Mouse (Mus musculus) frontal cortex, postnatal 14 days (tissue): ENCODE results near the gene Tchhl1.

ENCODE experiments used
- DNase-seq, 2 experiments: peaks; one replicate each; pipeline ENCODE4 v3.0.0; 2022; ENCODE audit warnings: low spot score in 2 of 2

Tchhl1 gene

GRCm38 (mm10) chr3:93504536-93505189, 36.1 kb downstream of the Tchhl1 start:
- no peak for DNase-seq

GRCm38 (mm10) chr3:93505960-93506863, 37.7 kb downstream of the Tchhl1 start:
- no peak for DNase-seq

GRCm38 (mm10) chr3:93506881-93507325, 38.3 kb downstream of the Tchhl1 start:
- DNase-seq = no peak

GRCm38 (mm10) chr3:93509301-93509700, 40.7 kb downstream of the Tchhl1 start:
- DNase-seq = no peak

- DNase-seq = no peak
Measured at GRCm38 (mm10) chr3:93511036-93511435, 42.5 kb downstream of the Tchhl1 start.

- DNase-seq = no peak
Measured at GRCm38 (mm10) chr3:93511801-93512200, 43.2 kb downstream of the Tchhl1 start.

GRCm38 (mm10) chr3:93512386-93513101, 44.0 kb downstream of the Tchhl1 start:
- no peak for DNase-seq

GRCm38 (mm10) chr3:93514628-93515027, 46.1 kb downstream of the Tchhl1 start:
- DNase-seq = no peak

- no peak for DNase-seq
Measured at GRCm38 (mm10) chr3:93517343-93517742, 48.8 kb downstream of the Tchhl1 start.

- no peak for DNase-seq
Measured at GRCm38 (mm10) chr3:93519856-93520329, 51.3 kb downstream of the Tchhl1 start.

GRCm38 (mm10) chr3:93520330-93521193, 52.0 kb downstream of the Tchhl1 start, which contains the start of gene S100a11:
Gene S100a11, plus strand, starts transcription at chr3:93520488.
- peak in 1 of 2 experiments; percentile 4 for DNase-seq
